Mouse (Mus musculus) adrenal gland, adult (tissue): Measurements from ENCODE around the gene Xylt1.

Experiments used
- DNase-seq, 2 experiments: peaks; one replicate each; pipeline ENCODE4 v3.0.0; 2022 to 2023; ENCODE audit warnings: low spot score in 1 of 2; ENCODE audit not compliant: inconsistent age in 2 of 2

Xylt1 gene

GRCm38 (mm10) chr7:117686120-117686996, 305.6 kb downstream of the Xylt1 start:
- no peak for DNase-seq

GRCm38 (mm10) chr7:117686997-117687302, 306.2 kb downstream of the Xylt1 start:
- no peak for DNase-seq

- DNase-seq = peak; percentile 10 to 58
Measured at GRCm38 (mm10) chr7:117695612-117696011, 314.8 kb downstream of the Xylt1 start.

DNA sequence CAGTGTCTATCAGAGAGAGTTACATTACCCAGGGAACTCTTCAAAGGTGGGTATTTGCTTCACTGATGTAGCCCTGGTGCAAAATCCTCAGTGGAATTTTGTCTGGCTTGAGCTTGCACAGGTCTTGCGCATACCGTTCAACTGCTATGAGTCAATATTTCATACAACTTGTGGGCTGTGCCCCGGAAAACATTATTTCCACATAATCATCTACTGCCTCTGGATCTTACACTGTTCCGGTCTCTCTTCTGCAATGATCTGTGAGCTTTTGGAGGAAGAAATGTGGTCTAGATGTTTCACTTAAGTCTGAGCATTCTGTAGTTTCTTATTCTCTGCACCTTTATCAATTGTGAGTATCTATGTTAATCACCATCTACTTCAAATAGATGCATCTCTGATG, 316.9 kb downstream of the Xylt1 start:
- no peak for DNase-seq

- no peak for DNase-seq
Measured at GRCm38 (mm10) chr7:117698551-117699114, 317.9 kb downstream of the Xylt1 start.

GRCm38 (mm10) chr7:117699343-117699985, 318.7 kb downstream of the Xylt1 start:
- no peak for DNase-seq

- no peak for DNase-seq
Measured at GRCm38 (mm10) chr7:117700066-117700465, 319.3 kb downstream of the Xylt1 start.

DNA sequence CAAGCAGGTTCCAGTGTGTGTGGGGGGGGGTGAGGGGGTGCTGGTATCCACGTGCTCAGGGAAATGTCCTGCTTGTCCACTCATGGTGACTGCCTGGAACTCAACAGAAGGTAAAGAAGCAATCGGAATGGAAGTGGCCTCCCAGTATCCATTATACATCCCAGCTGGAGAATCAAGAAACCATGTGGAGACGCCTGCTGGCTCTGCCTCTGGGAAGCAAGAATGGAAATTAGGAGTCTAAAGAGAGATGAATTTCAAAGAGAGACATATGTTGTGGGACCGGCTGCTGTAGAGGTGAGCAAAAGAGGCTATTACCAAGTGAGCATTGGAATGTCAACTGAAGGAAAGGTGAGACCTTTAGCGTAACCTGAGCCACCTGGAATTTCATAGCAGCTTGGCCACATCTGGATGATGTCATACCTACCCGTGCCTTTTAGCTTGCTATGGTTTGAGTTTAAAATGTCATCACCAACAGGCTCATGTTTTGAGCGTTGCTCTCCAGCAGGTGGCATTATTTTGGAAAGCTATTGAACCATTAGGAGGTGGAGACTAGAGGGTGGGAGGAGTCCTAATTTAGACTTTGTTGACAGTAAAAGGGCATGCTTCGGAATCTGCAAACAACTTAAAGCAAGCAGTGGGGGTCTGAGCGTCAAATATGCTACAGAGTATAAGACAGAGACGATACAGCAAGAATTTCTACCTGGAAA, 329.3 kb downstream of the Xylt1 start:
- DNase-seq = peak in 1 of 2 experiments; percentile 48

GRCm38 (mm10) chr7:117716876-117717408, 336.2 kb downstream of the Xylt1 start:
- DNase-seq = no peak

DNA sequence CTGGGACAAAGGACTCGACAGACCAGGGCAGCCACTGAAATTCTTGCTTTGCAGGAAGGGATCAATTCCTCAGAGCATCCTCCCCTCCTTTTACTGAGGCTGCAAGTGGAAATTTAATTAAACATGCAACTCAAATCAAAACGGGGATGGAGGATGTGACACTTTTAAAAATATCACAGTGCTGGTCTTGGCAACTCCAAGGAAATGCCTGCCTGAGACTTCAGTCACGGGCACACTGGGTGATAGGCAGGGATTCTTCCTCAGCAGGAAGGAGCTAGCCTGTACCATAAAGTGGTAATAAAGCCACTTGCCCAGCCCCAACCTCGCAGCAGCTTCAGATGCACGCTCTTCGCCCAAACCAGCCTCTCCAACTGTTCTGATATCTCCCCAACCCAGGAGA, 339.6 kb downstream of the Xylt1 start:
- no peak for DNase-seq
